10 mouse cellular contexts compared by ENCODE assay signal in the genomic region with DNA sequence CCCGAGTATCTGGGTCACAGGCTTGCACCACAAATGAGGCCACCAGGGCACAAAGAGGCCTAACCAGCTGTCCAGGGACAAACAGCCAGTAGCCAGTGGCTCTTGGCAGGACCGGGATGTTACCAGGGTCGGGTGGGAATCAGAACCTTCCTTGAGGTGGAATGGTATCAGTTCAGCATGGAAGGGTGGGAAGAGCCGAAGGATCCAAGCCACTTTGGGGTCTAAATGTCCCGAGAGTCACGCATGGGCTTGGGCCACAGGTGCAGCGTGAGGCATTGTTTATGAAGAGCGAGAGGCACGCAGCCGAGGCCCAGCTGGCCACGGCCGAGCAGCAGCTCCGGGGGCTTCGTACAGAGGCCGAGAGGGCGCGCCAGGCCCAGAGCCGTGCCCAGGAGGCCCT. TPM values are rescaled to one million over a fixed set of nuclear protein-coding genes. Genes with fewer than 3 reads are reported as not detected.
DNase-seq lines count a peak whose midpoint lies in the region; ATAC-seq lines count a peak whose summit lies in the region.
"Had no signal": no experiment of that assay in that cellular context is flagged by ENCODE, and none has a peak within 500 bp of the region (broad histone marks: within the 10 kb centered on the region; RNA-seq: fewer than 3 reads in every experiment).

No protein-coding gene starts in this region.

- H3K4me2 ChIP-seq in hindbrain, embryonic 16.5 days (ENCODE audit: low read length), result no peak overlapping the region
- 0 out of 2 replicates have a peak overlapping the region, but pooled peaks have one; percentile 91 for H3K4me2 ChIP-seq in neural tube, embryonic 12.5 days (replicated peaks)
- H3K4me2 ChIP-seq in embryonic facial prominence, embryonic 13.5 days, result peak overlapping the region; percentile 89; the same call in 1 of the 2 replicates
- peak overlapping the region; percentile 84; the same call in 1 of the 2 replicates for H3K4me2 ChIP-seq in neural tube, embryonic 15.5 days

- H3K36me3 ChIP-seq in hindbrain, embryonic 10.5 days, result no peaks in the 10 kb centered on the region
- no peaks in the 10 kb centered on the region for H3K36me3 ChIP-seq in hindbrain, embryonic 16.5 days (ENCODE audit: control insufficient read depth, insufficient read depth, low read length)
- no peaks in the 10 kb centered on the region for H3K36me3 ChIP-seq in neural tube, embryonic 12.5 days
- H3K36me3 ChIP-seq in embryonic facial prominence, embryonic 13.5 days, result 0 out of 2 replicates have a peak, but pooled peaks cover 3% of the 10 kb centered on the region
- H3K36me3 ChIP-seq in neural tube, embryonic 15.5 days, result no peaks in the 10 kb centered on the region
- H3K36me3 ChIP-seq: heart, embryonic 15.5 days had no signal

- H3K9me3 ChIP-seq in hindbrain, embryonic 10.5 days, result no peaks in the 10 kb centered on the region
- no peaks in the 10 kb centered on the region for H3K9me3 ChIP-seq in hindbrain, embryonic 16.5 days (ENCODE audit: control insufficient read depth, low read length)
- H3K9me3 ChIP-seq in neural tube, embryonic 12.5 days, result no peaks in the 10 kb centered on the region
- H3K9me3 ChIP-seq in embryonic facial prominence, embryonic 13.5 days, result no peaks in the 10 kb centered on the region
- no peaks in the 10 kb centered on the region for H3K9me3 ChIP-seq in neural tube, embryonic 15.5 days (replicated peaks)
- H3K9me3 ChIP-seq: heart, embryonic 15.5 days had no signal

- peak overlapping the region; percentile 85 for H3K4me3 ChIP-seq in hindbrain, embryonic 10.5 days
- no peak overlapping the region for H3K4me3 ChIP-seq in hindbrain, embryonic 16.5 days (ENCODE audit: low read length)
- no peak overlapping the region for H3K4me3 ChIP-seq in neural tube, embryonic 12.5 days
- H3K4me3 ChIP-seq in embryonic facial prominence, embryonic 13.5 days, result no peak overlapping the region
- H3K4me3 ChIP-seq in neural tube, embryonic 15.5 days (replicated peaks), result no peak overlapping the region

- H3K4me1 ChIP-seq in hindbrain, embryonic 10.5 days (replicated peaks), result peaks cover 35% of the 10 kb centered on the region
- peaks cover 24% of the 10 kb centered on the region for H3K4me1 ChIP-seq in hindbrain, embryonic 16.5 days (ENCODE audit: control insufficient read depth, insufficient read depth, low read depth, low read length)
- H3K4me1 ChIP-seq in neural tube, embryonic 12.5 days, result peaks cover 20% of the 10 kb centered on the region
- H3K4me1 ChIP-seq in embryonic facial prominence, embryonic 13.5 days, result peaks cover 24% of the 10 kb centered on the region
- peaks cover 39% of the 10 kb centered on the region for H3K4me1 ChIP-seq in neural tube, embryonic 15.5 days

- 92% methylated on average over 18 of the region's 18 CpGs for WGBS in hindbrain, embryonic 10.5 days
- WGBS in hindbrain, embryonic 16.5 days, result 84% methylated on average over 18 of the region's 18 CpGs
- 88% methylated on average over 18 of the region's 18 CpGs for WGBS in neural tube, embryonic 12.5 days
- WGBS in embryonic facial prominence, embryonic 13.5 days, result 93% methylated on average over 18 of the region's 18 CpGs
- 92% methylated on average over 18 of the region's 18 CpGs for WGBS in neural tube, embryonic 15.5 days

- H3K27me3 ChIP-seq in hindbrain, embryonic 10.5 days (ENCODE audit: insufficient read depth, poor library complexity, severe bottlenecking), result peaks cover 7% of the 10 kb centered on the region; the same call in 1 of the 2 replicates
- no peaks in the 10 kb centered on the region for H3K27me3 ChIP-seq in hindbrain, embryonic 16.5 days (replicated peaks; ENCODE audit: control insufficient read depth, insufficient read depth, low read length)
- H3K27me3 ChIP-seq in neural tube, embryonic 12.5 days (replicated peaks), result no peaks in the 10 kb centered on the region
- H3K27me3 ChIP-seq in embryonic facial prominence, embryonic 13.5 days, result no peaks in the 10 kb centered on the region
- no peaks in the 10 kb centered on the region for H3K27me3 ChIP-seq in neural tube, embryonic 15.5 days (replicated peaks)
- H3K27me3 ChIP-seq: heart, embryonic 15.5 days had no signal

- ATAC-seq in hindbrain, embryonic 16.5 days, result no peak
- no peak for ATAC-seq in neural tube, embryonic 12.5 days (ENCODE audit: low FRiP score, low read depth)
- ATAC-seq in embryonic facial prominence, embryonic 13.5 days (ENCODE audit: insufficient number of reproducible peaks, insufficient read depth, low FRiP score, low TSS enrichment, low read depth), result no peak
- ATAC-seq in neural tube, embryonic 15.5 days (ENCODE audit: low FRiP score), result no peak
- ATAC-seq: lung, postnatal 0 days had no signal

- H3K9ac ChIP-seq in hindbrain, embryonic 16.5 days (ENCODE audit: low read depth, low read length), result no peak overlapping the region
- no peak overlapping the region for H3K9ac ChIP-seq in neural tube, embryonic 12.5 days
- H3K9ac ChIP-seq in embryonic facial prominence, embryonic 13.5 days, result 0 out of 2 replicates have a peak overlapping the region, but pooled peaks have one; percentile 97
- no peak overlapping the region; the same call in 1 of the 2 replicates for H3K9ac ChIP-seq in neural tube, embryonic 15.5 days (replicated peaks)

- no peak for DNase-seq in hindbrain, embryonic 10.5 days (ENCODE audit: low spot score)
- DNase-seq in neural tube, embryonic 10.5 days (ENCODE audit: extremely low spot score, low spot score), result no peak
- no peak for DNase-seq in right cerebral cortex, postnatal 4 days
- DNase-seq: kidney, adult 8-10 months had no signal

- no peak overlapping the region for H3K27ac ChIP-seq in hindbrain, embryonic 10.5 days
- no peak overlapping the region for H3K27ac ChIP-seq in hindbrain, embryonic 16.5 days (ENCODE audit: low read depth, low read length)
- H3K27ac ChIP-seq in neural tube, embryonic 12.5 days, result no peak overlapping the region
- H3K27ac ChIP-seq in embryonic facial prominence, embryonic 13.5 days, result no peak overlapping the region
- 0 out of 2 replicates have a peak overlapping the region, but pooled peaks have one; percentile 94 for H3K27ac ChIP-seq in neural tube, embryonic 15.5 days (replicated peaks)

RNA-seq across cellular contexts. Expression of gene Gm10778, which starts 4.1 kb away (rescaled TPM):
- 3.6 and 5.7 TPM in 2 replicates for polyA plus RNA-seq in hindbrain, embryonic 10.5 days (2016; fragmentation: Nextera tagmentation; extraction: Ambion mirVana)
- 6.2 and 6.6 TPM in 2 replicates for polyA plus RNA-seq in hindbrain, embryonic 16.5 days (2015; fragmentation: Nextera tagmentation; extraction: Ambion mirVana)
- 6.1 and 6.2 TPM in 2 replicates for polyA plus RNA-seq in neural tube, embryonic 12.5 days (2016; fragmentation: Nextera tagmentation; extraction: Ambion mirVana)
- 5.7 and 7.3 TPM in 2 replicates for polyA plus RNA-seq in embryonic facial prominence, embryonic 13.5 days (2015; fragmentation: Nextera tagmentation; extraction: Ambion mirVana)
- 6.6 and 6.9 TPM in 2 replicates for polyA plus RNA-seq in neural tube, embryonic 15.5 days (2015; fragmentation: Nextera tagmentation; extraction: Ambion mirVana)

RNA-seq across cellular contexts. Expression of gene Ankrd24, which starts 16.4 kb away (rescaled TPM):
- polyA plus RNA-seq in hindbrain, embryonic 10.5 days (2016; fragmentation: Nextera tagmentation; extraction: Ambion mirVana), result 6.8 and 7.5 TPM in 2 replicates
- polyA plus RNA-seq in hindbrain, embryonic 16.5 days (2015; fragmentation: Nextera tagmentation; extraction: Ambion mirVana), result 18.2 and 19.2 TPM in 2 replicates
- polyA plus RNA-seq in neural tube, embryonic 12.5 days (2016; fragmentation: Nextera tagmentation; extraction: Ambion mirVana), result 8.8 and 9.0 TPM in 2 replicates
- 13.6 and 14.5 TPM in 2 replicates for polyA plus RNA-seq in embryonic facial prominence, embryonic 13.5 days (2015; fragmentation: Nextera tagmentation; extraction: Ambion mirVana)
- 19.0 and 24.2 TPM in 2 replicates for polyA plus RNA-seq in neural tube, embryonic 15.5 days (2015; fragmentation: Nextera tagmentation; extraction: Ambion mirVana)

RNA-seq across cellular contexts. Expression of gene Sirt6, which starts 17.1 kb away (rescaled TPM):
- 52.5 and 57.3 TPM in 2 replicates for polyA plus RNA-seq in hindbrain, embryonic 10.5 days (2016; fragmentation: Nextera tagmentation; extraction: Ambion mirVana)
- 35.8 and 46.0 TPM in 2 replicates for polyA plus RNA-seq in hindbrain, embryonic 16.5 days (2015; fragmentation: Nextera tagmentation; extraction: Ambion mirVana)
- 53.3 and 56.6 TPM in 2 replicates for polyA plus RNA-seq in neural tube, embryonic 12.5 days (2016; fragmentation: Nextera tagmentation; extraction: Ambion mirVana)
- polyA plus RNA-seq in embryonic facial prominence, embryonic 13.5 days (2015; fragmentation: Nextera tagmentation; extraction: Ambion mirVana), result 52.7 and 54.9 TPM in 2 replicates
- 45.6 and 51.8 TPM in 2 replicates for polyA plus RNA-seq in neural tube, embryonic 15.5 days (2015; fragmentation: Nextera tagmentation; extraction: Ambion mirVana)

RNA-seq across cellular contexts. Expression of gene BC025920, which starts 38.6 kb away (rescaled TPM):
- polyA plus RNA-seq in hindbrain, embryonic 10.5 days (2016; fragmentation: Nextera tagmentation; extraction: Ambion mirVana), result 1.3 and 2.1 TPM in 2 replicates
- polyA plus RNA-seq in hindbrain, embryonic 16.5 days (2015; fragmentation: Nextera tagmentation; extraction: Ambion mirVana), result 1.6 and 2.3 TPM in 2 replicates
- 1.4 and 2.3 TPM in 2 replicates for polyA plus RNA-seq in neural tube, embryonic 12.5 days (2016; fragmentation: Nextera tagmentation; extraction: Ambion mirVana)
- polyA plus RNA-seq in embryonic facial prominence, embryonic 13.5 days (2015; fragmentation: Nextera tagmentation; extraction: Ambion mirVana), result 1.3 and 2.0 TPM in 2 replicates
- polyA plus RNA-seq in neural tube, embryonic 15.5 days (2015; fragmentation: Nextera tagmentation; extraction: Ambion mirVana), result 1.3 and 2.3 TPM in 2 replicates

RNA-seq across cellular contexts. Expression of gene Tle6, which starts 43.8 kb away (rescaled TPM):
- polyA plus RNA-seq in hindbrain, embryonic 10.5 days (2016; fragmentation: Nextera tagmentation; extraction: Ambion mirVana), result 6.9 and 7.1 TPM in 2 replicates
- 9.0 and 9.2 TPM in 2 replicates for polyA plus RNA-seq in hindbrain, embryonic 16.5 days (2015; fragmentation: Nextera tagmentation; extraction: Ambion mirVana)
- polyA plus RNA-seq in neural tube, embryonic 12.5 days (2016; fragmentation: Nextera tagmentation; extraction: Ambion mirVana), result 6.4 and 7.3 TPM in 2 replicates
- polyA plus RNA-seq in embryonic facial prominence, embryonic 13.5 days (2015; fragmentation: Nextera tagmentation; extraction: Ambion mirVana), result 12.8 and 17.2 TPM in 2 replicates
- 5.7 and 7.3 TPM in 2 replicates for polyA plus RNA-seq in neural tube, embryonic 15.5 days (2015; fragmentation: Nextera tagmentation; extraction: Ambion mirVana)
